Mouse (Mus musculus) large intestine, adult 2 months (tissue): ENCODE results near the gene Rnf2. TPM values are rescaled to one million over a fixed set of nuclear protein-coding genes. Genes with fewer than 3 reads are reported as not detected.

Experiments used
- DNase-seq: peaks from one replicate; pipeline ENCODE4 v3.0.0-alpha.2; 2012; ENCODE audit warnings: low read depth, low spot score
- WGBS: fragments of 180-500 bp; shearing (Covaris S2); methylation state at CpG from one replicate; pipeline ENCODE4 v1.1.7; 2018; 5-methylcytosine and 5-hydroxymethylcytosine counted together
- polyA plus RNA-seq: library from polyadenylated mRNA; depleted of rRNA; stranded (reverse); fragments of >200 nt; gene quantifications from 2 replicates; pipeline ENCODE4 v1.2.3, GENCODE M21; 2012; rRNA removed

The Rnf2 gene
- 10.3 and 12.5 TPM in 2 replicates for polyA plus RNA-seq

DNA sequence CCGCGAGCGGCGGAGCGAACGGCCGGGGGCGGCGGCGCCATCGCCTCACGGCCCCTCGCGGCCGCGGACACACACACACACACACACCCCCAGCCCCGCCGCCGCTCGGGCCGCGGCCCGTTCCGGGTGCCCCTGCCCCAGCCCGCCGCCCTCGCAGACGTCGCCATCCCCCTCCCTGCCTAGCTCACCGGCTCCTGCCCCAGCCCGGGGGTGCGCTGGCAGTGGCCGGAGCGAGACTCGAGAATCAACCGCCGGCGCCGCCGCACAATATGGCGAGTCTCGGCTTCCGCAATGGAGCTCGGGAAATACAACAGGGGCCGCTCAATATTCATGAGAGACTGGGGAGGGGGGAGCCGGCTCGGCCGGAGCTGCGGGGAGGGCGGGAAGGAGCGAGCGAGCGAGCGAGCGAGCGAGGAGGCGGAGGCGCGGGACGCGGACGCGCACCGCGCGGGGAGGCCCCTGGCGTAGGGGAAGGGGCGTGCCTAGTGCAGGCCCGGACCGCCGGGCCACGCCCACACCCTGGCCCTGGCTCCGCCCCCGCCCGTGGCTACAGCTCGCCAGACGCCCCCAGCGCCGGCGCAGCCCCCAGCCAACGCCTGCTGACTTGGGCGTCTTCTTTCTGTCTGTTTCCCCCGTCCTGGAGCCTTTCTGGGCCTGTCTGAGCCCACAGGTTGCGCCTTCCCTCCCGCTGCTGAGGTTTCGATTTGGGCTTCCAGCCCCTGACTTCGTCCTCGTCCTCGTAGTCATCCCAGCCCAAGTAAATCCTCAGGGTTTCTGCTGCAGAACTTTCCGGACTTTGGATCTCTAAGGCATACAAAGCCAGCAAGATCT, at the start of gene Rnf2:
TSS of gene Rnf2 (minus strand) at position 425 of the 831 bp plus-strand sequence.
- 2% methylated on average over 89 of the region's 90 CpGs for WGBS
- DNase-seq, result peak; percentile 65

DNA sequence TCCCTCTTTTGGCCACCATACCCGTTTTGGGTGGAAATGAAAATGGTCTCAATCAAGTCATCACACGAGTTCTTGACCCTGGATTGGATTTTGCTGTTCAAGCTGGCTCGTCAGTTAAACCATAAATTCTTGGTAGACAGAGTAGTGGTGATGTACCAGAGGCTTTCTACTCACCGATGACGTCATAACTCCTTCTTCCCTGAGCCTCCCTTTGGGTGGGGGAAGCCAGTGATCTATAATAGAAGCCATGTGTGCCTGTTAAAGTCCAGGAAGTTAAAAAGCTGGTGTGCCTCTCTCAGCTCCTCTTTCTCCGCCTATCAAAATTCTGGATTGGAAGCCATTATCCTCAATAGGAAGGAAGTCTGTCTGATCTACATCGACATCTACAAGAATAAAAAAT, 49.0 kb upstream of the Rnf2 start:
- WGBS, result 61% methylated on average over 7 of the region's 7 CpGs
- no peak for DNase-seq

DNA sequence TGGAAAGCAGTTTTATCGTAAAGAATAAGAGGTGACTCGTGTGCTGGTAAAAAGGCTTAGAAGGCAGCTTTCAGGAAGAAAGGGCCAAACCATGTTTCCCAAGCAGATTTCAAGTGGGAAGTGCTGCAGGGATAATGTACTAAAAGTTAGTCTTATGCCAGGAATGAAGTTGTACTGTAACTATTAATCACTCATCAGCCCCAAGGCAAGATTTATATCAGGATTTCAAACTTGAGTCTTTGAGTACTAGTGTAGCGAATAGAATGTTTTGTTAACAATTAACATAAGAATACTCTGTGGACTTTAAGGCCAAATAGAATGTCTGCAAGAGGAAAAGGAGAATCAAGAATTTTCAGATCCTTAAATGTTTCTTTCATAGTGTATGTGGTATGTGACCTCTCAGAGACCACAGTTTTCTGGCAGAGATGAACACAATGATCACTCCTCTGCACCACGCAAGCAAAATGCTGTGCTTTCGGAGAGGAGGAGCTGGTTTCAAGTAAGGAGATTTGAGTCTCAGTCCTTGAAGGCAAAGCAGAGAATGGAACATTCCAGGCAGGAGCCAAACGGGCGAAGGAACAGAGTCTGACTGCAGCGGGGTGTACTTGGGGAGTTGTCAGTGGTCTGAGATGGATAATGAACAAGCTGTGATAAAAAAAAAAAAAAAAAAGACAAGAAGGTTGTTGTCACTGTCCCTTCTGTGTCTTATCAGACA, 48.3 kb upstream of the Rnf2 start:
- 67% methylated on average over 8 of the region's 8 CpGs for WGBS
- no peak for DNase-seq

DNA sequence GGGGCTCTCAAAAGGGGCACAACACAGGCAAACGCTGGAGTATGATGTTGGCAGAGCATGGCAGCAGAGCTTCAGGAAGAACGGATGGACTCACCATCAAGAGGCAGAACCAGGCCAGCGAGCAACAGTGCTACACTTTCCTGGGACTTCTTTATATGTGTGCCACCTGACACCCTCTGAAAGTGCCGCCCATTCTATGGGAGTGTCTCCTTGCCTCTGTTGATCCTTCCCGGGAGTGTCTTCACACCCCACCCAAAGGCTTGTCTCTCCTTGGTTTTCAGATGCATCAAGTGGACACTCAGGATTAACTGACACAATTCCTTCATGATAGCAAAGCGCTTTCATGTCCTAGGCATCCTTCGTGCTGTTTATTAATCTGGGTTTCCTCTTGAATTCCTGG, 44.8 kb upstream of the Rnf2 start:
- WGBS, result 67% methylated on average over 7 of the region's 7 CpGs
- no peak for DNase-seq

DNA sequence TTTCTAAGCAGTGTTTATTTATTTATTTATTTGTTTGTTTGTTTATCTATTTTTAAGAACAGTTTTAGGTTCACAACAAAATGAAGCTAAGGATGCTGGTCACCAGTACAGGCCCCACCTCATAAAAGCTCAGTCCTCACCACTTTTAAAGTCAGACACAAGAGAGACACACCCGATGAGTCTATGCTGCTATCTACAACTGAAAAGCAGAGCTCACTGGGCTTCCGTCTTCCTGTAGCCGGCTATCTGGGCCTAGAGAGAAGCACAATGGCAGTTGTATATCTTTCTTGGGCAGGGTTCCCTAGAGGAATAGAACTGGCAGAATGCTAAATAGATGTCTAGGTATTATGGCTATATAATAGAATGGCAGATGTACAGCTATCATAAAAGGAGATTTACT, 43.8 kb upstream of the Rnf2 start:
- 81% methylated on average over 3 of the region's 3 CpGs for WGBS
- DNase-seq, result no peak

DNA sequence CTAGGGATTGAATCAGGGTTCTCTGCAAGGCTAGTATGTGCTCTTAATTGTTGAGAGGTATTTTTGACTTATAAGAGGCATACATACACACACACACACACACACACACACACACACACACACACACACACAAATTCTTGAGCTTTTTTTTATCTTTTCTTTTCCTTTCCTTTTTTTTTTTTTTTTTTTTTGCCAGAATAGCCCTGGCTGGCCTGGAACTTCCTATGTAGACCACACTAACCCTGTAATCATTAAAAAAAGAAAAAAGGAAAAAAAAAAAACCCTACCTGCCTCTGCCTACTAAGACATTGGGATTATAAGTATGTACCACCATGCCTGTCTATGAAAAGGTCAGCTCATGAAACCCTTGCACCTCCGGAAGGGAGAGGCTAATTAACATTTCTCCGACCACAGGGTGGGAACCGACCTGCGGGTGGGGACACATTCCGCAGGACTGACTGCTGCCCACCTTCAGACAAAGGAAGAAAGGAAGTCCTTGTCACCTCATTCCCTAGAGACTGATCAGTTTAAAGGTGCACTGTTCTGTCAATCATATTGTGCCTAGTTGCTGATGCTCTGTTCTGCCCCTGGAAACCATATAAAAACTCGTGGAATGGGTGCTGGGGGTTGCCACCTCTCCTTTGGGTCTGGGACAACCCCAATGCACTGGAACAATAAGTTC, 43.2 kb upstream of the Rnf2 start:
- 58% methylated on average over 6 of the region's 6 CpGs for WGBS

DNA sequence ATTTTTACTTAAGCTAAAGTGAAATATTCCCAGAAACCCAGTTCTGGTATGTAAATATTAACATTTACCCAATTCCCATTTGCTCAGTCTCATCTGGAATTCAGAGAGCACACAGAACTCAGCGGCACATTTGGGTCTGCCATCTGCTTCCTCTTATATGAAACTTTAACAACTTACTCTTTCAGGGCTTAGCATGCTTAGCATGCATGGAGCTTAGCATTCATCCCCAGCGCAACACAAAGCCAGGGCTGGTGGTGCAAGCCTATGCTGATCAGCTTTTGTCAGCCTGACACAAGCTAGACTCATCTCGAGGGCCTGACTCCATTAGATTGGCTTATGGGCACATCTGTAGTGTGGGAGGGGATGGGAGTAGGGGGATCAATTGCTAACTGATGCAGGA, 25.9 kb upstream of the Rnf2 start:
- DNase-seq, result no peak
- 61% methylated on average over 3 of the region's 3 CpGs for WGBS

More for the DNA sequence above, 43.2 kb upstream of the Rnf2 start:
- DNase-seq, result no peak

DNA sequence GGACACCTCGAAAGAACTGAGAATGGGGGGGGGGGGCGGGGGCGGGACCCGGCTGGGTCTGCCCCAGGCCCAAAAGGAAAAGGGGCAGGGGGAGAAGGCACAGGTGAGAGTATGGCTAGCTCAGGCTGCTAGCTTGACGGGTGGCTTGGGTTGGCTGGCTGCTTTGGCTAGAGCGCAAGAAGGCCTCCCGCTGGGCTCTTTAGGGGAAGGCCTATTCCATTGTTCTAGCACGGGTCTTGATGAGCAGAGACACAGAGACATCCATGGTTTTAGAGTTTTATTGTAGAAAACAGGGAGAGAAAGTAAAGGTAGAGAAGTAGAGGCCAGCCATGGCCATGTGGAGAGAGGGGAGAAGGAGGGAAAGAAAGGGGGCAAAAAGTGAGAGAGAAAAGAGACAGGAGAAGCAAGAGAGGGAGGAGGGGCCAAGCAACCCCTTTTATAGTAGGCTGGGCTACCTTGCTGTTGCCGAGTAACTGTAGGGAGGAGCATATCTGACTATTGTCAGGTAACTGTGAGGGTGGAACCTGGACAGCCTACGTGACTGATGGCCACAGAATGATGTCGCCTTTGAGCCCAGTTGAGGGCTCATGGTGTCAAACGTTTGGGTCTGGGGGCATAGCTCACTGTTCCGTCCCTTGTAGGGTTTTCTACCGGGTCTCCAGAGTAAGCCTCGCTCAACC, 17.0 kb upstream of the Rnf2 start:
- DNase-seq, result no peak
- 79% methylated on average over 15 of the region's 15 CpGs for WGBS

DNA sequence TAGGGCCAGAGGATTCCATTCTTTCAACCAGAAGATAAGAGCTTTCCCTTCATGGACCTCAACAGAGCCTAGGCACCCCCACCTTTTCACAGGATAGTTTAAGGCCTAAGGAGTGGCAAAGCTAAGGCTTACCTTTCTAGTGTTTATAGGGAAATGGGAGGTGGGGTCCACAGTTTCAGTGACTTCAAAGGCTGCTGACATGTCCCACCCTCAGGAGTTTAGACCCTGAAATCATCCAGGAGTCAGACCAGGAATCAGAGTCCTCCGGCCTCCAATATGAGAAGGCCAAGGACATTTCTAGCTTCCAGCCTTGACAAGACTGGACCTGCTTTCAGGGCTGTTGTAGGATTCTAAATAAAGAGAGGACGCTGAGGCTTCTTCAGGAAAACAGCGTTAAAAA, 16.1 kb upstream of the Rnf2 start:
- WGBS, result 91% methylated on average over 3 of the region's 3 CpGs
- DNase-seq, result no peak

DNA sequence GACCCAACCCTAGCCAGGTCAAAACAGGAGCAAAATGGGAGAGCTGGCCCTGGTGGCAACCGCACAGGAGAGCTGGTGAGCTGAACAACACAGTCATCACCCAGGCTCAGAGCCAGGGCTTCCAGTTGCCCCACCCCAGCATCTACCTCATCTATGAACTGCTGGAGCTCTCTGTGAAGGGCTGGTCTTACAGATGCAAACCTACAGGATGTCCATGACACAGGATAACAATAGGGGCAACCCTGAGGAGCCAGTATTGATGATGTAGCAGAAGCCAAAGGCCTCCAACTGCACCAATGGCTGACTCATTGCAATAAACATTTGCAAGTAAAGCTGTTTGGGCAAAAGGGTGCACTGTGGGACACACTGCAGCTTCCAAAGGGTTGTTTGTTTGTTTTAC, 15.0 kb upstream of the Rnf2 start:
- WGBS, result 72% methylated on average over 1 of the region's 1 CpGs
- DNase-seq, result no peak

DNA sequence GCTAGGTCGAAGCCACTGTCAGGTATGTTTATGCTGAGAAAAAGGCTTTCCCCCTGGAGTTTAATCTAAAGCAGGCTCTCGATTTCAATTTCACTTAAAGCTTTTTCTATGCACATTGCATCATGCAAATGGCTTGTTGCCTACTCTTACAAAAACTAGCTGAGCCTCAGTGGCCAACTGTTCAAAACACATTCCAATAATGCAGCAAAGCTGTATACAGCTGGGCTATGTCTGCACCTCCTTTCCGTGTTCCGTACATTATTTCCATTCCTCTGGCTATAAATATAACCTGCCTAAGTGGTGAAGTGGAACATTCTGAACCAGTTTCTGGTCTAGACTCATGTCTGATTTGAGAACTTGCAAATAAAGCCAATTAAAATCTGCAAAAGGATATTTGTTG, 13.4 kb upstream of the Rnf2 start:
- 78% methylated on average over 4 of the region's 4 CpGs for WGBS

DNA sequence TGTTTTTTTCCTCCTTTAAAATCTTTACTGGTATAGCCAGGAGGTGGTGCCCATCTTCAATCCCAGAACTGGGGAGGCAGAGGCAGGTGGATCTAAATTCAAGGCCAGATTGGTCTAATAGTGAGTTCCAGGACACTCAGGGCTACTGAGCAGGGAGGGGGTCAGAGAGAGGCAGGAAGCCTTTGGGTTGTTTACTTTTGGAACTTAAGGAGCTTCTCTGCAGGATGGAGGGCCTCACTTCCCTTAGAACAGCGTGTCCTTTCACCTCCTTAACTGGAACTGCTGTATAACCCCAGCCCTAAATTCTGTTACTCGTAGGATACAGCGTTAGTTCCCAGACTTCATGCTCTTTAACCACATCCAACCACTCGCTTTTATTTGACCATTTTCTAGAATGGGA, 10.1 kb upstream of the Rnf2 start:
- no peak for DNase-seq
- WGBS, result 42% methylated on average over 4 of the region's 4 CpGs

More for the DNA sequence above, 13.4 kb upstream of the Rnf2 start:
- no peak for DNase-seq

DNA sequence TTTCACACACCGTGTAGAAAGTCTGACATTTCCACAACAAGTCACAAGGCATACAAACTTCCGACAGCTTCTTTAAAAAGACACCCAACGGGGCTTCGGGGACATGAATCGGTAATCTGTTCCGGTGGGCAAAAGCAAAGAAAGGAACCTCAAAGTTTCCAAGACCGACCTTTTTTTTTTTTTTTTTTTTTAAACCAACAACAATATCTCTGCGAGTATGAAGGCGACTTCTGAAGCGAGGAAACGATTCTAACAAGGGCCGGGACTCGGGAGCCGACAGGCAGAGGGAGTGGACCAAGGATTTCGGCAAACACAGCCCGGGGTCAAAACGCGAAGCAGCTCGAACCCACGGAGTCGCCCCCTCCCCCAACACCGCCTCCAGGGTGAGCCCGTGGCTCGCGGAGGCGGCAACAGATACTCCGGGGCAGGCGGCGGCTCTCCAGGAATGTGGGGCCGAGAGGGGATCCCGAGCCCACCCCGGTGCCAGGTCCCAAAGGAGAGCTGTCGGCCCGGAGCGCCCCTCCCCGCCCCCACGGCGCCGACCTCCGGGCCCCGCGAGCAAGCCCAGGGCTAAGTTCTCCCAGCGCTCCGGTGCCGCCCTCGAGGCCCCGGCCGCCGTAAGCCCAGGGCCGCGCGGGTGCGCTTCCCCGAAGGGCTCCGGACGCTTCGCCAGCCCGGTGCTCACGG, 797 bp downstream of the Rnf2 start:
- under 1% methylated on average over 58 of the region's 59 CpGs for WGBS
- no peak for DNase-seq

DNA sequence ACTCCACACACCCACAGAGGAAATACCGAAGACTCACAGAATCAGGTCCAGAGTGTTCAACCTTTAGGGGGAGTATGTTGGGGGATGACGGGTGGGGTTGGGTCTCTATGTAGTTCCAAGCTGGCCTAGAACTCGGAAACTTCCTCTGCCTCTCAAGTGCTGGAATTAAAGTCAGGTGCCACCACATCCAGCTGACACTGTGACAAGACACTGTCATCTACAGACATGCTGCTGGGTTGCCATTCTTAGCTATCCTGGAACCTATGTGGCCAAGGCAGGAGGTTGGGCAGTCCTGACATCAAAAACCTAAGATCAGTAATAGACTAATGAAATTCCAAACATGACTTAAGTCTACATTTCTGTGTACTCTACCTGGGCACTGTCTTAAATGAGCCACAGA, 2.4 kb downstream of the Rnf2 start:
- WGBS, result 80% methylated on average over 3 of the region's 3 CpGs
- no peak for DNase-seq

DNA sequence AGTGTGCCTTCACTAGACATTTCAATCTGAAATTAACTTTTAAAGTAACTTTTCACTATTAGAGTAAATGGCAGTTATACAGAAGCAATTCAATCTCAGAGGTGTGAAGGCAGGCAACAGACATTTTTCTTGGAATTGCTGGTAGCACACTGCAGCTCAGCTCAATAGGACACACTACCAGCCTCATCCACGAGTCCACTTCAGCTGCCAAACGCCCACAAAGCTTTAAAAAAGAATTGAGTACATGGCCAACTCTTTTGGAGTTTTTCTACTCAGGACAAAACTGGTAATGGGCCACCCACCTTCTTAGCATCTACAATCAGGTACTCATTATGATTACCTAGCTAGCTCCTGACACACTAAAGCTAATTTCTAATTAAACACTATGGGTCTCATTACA, 2.8 kb downstream of the Rnf2 start:
- 77% methylated on average over 2 of the region's 2 CpGs for WGBS
- DNase-seq, result no peak

DNA sequence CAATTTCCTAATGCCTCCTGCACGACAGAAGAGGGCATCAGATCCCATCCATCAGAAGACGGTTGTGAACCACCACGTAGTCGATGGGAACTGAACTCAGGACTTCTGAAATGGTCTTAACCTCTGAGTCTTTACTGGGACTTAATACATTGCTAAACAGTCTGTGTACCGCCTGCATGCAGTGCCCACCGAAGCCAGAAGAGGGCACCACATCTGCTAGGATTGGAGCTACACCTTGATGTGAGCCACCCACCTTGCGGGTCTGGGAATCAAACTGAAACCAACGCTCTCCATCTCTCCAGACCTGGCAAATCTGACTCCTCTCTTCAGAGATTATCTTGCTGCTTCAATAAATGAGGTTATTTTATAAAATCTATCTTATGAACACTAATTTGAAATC, 3.7 kb downstream of the Rnf2 start:
- WGBS, result 92% methylated on average over 8 of the region's 8 CpGs
- no peak for DNase-seq

DNA sequence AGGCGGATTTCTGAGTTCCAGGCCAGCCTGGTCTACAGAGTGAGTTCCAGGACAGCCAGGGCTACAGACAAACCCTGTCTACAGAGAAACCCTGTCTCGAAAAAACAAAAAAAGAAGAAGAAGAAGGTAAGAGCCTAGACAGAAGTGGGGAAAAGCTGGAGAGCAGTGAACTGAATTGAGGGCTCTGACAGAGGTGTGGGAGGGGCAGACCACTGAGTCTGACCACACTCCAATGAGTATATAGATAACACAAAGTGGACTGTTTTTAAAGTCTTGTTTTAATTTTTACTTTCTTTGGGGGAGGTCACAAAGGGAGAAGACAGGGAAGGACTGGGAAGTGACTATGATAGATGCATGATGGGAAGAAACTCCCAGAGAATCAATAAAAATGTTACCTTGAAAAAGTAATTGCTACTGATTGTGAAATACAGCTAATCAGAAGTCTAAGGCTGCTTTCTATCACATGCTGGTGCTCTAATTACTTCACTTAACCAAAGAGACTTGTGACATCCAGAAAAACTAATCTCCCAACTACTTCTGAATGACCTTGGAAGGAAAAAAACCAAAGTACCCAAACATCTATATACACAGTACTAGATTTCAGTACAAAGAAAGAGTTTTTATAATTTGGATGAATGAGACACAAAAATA, 5.0 kb downstream of the Rnf2 start:
- 93% methylated on average over 2 of the region's 2 CpGs for WGBS
- no peak for DNase-seq

DNA sequence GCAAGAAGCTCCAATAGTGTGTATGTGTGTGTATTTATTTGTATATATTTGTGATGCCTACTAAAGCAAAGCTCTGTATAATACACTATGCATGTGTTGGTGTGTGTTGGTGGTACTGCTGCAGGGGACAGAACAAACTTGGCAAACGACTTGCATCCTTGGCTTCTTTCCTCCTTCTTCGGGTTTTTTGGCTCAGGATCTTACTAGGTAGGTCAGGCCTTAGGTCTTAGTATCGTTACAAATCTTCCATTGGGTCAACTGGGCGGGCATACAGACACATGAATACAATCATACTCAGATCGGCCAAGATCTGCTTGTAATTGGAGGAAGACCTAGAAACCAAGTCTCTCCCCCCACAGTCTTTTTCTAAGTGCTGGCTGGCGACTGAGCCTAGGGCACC, 6.0 kb downstream of the Rnf2 start:
- WGBS, result 54% methylated on average over 6 of the region's 6 CpGs
- DNase-seq, result no peak

DNA sequence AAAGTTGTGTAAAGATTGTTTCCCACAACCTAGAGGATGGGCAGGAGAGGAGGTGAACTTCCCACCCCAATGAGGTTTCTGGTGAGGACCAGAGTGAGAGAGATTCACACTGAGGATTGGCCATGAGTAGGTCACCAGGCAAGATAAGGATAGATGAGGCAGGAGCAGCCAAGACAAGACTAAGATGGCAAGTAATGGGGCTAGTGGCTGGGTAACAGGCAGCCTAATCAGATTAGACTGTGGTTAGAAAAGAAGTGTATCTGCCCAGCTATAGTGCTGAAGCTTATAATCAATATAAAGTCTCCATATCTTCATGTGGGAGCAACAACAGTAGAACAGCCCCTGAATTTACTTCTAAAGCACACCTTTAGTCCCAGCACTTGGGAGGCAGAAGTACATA, 6.9 kb downstream of the Rnf2 start:
- no peak for DNase-seq
